Mouse (Mus musculus) heart, embryonic 16.5 days (tissue): ENCODE measurements around the gene Lrrc25. TPM values are rescaled to one million over a fixed set of nuclear protein-coding genes. Genes with fewer than 3 reads are reported as not detected.
A peak's percentile ranks its signal among the peaks of the same experiment; 100 is the strongest.

Source experiments
- ATAC-seq: fragments of 200-750 bp; cut with Nextera tagmentation; replicated peaks from 2 replicates; pipeline ENCODE4 v1.8.0; 2017; ENCODE audit warnings: moderate number of reproducible peaks; ENCODE audit not compliant: insufficient read depth, low FRiP score; ENCODE audit errors: extremely low read depth
- H3K27ac ChIP-seq: fragments of 300-500 bp; sonication (generic); 2 replicates; pipeline ENCODE4 v1.5.1; 2014; ENCODE audit warnings: mild to moderate bottlenecking, low read length, control low read depth, moderate library complexity
- H3K27me3 ChIP-seq: fragments of 300-500 bp; sonication (generic); 2 replicates; pipeline ENCODE4 v1.6.1; 2014; ENCODE audit warnings: low read length, mixed read lengths; ENCODE audit not compliant: control insufficient read depth, insufficient read depth
- H3K36me3 ChIP-seq: fragments of 300-500 bp; sonication (generic); 2 replicates; pipeline ENCODE4 v1.6.1; 2014; ENCODE audit not compliant: control insufficient read depth, insufficient read depth
- H3K4me1 ChIP-seq: fragments of 300-500 bp; sonication (generic); 2 replicates; pipeline ENCODE4 v1.6.1; 2014; ENCODE audit warnings: low read length, mixed read lengths; ENCODE audit not compliant: control insufficient read depth, insufficient read depth
- H3K4me2 ChIP-seq: fragments of 300-500 bp; sonication (generic); 2 replicates; pipeline ENCODE4 v1.6.1; 2014; ENCODE audit warnings: low read depth, mild to moderate bottlenecking, control low read depth, low read length
- H3K4me3 ChIP-seq: fragments of 300-500 bp; sonication (generic); 2 replicates; pipeline ENCODE4 v1.5.1; 2014; ENCODE audit warnings: mild to moderate bottlenecking, control low read depth, low read length
- H3K9ac ChIP-seq: fragments of 300-500 bp; sonication (generic); 2 replicates; pipeline ENCODE4 v1.6.1; 2014; ENCODE audit warnings: low read length, control low read depth
- H3K9me3 ChIP-seq: fragments of 300-500 bp; sonication (generic); replicated peaks from 2 replicates; pipeline ENCODE4 v1.6.1; 2016; ENCODE audit warnings: low read length; ENCODE audit not compliant: control insufficient read depth
- WGBS: fragments of 180-500 bp; shearing (Covaris S2); extraction: QIAGEN DNeasy Blood & Tissue Kit; methylation state at CpG from one replicate; pipeline ENCODE4 v1.1.7; 2014; 5-methylcytosine and 5-hydroxymethylcytosine counted together
- polyA plus RNA-seq: library from polyadenylated mRNA; unstranded; fragments of >200 nt; fragmentation: Nextera tagmentation; extraction: Ambion mirVana; gene quantifications from 2 replicates; pipeline ENCODE4 v1.2.1, GENCODE M21; 2015

Lrrc25 gene
- polyA plus RNA-seq, 1 experiment from 2014 or later: 1.8 TPM

GRCm38 (mm10) chr8:70610796-70611771 is 4.9 kb upstream of the Lrrc25 start:
- H3K4me1 ChIP-seq: peaks cover 17% of the 10 kb centered on the region
- H3K9me3 ChIP-seq: no peaks in the 10 kb centered on the region
- no peak; the same call in 1 of the 2 replicates for ATAC-seq
- peak overlapping the region; percentile 99 for H3K4me2 ChIP-seq
- peak overlapping the region; percentile 66 for H3K9ac ChIP-seq
- no peaks in the 10 kb centered on the region for H3K36me3 ChIP-seq
- peak overlapping the region; percentile 96 for H3K27ac ChIP-seq
- peak overlapping the region; percentile 49 for H3K4me3 ChIP-seq
- WGBS: under 1% methylated on average over 54 of the region's 54 CpGs
- no peaks in the 10 kb centered on the region for H3K27me3 ChIP-seq

DNA sequence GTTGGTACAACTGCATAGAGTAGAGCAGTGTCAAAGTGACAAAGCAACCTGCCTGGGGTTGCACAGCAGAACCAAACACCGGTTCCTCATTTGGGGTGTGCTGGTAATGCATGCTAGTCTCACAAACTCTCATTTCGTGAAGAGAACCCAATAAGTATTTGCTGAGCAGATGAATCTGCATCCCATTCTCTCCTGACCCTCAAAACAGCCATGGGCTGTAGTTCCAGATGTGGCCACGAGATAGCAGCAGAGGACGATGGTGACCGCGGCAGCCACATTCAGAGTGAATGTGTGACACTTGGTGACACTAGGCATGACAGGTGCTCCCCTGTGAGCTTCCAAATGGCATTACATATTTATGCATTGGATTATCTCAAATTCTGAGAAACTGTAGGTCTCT is 4.1 kb upstream of the Lrrc25 start:
- H3K9ac ChIP-seq: peak overlapping the region; percentile 61
- H3K4me1 ChIP-seq: peaks cover 17% of the 10 kb centered on the region
- ATAC-seq: no peak
- WGBS: 0% methylated on average over 6 of the region's 6 CpGs
- H3K9me3 ChIP-seq: no peaks in the 10 kb centered on the region
- H3K36me3 ChIP-seq: no peaks in the 10 kb centered on the region
- peak overlapping the region; percentile 99 for H3K4me2 ChIP-seq
- peak overlapping the region; percentile 49 for H3K4me3 ChIP-seq
- no peaks in the 10 kb centered on the region for H3K27me3 ChIP-seq
- peak overlapping the region; percentile 72 for H3K27ac ChIP-seq

- H3K9me3 ChIP-seq: no peaks in the 10 kb centered on the region
- WGBS: 4% methylated on average over 1 of the region's 1 CpGs
- no peak overlapping the region for H3K27ac ChIP-seq
- no peaks in the 10 kb centered on the region for H3K27me3 ChIP-seq
- H3K9ac ChIP-seq: no peak overlapping the region
- H3K36me3 ChIP-seq: no peaks in the 10 kb centered on the region
- H3K4me1 ChIP-seq: peaks cover 17% of the 10 kb centered on the region
- H3K4me2 ChIP-seq: no peak overlapping the region
- H3K4me3 ChIP-seq: no peak overlapping the region
- ATAC-seq: no peak
Observed at GRCm38 (mm10) chr8:70613763-70614162, 2.2 kb upstream of the Lrrc25 start.

GRCm38 (mm10) chr8:70614469-70614868 is 1.5 kb upstream of the Lrrc25 start:
- no peak overlapping the region for H3K9ac ChIP-seq
- ATAC-seq: no peak
- H3K4me2 ChIP-seq: no peak overlapping the region
- no peaks in the 10 kb centered on the region for H3K27me3 ChIP-seq
- H3K4me1 ChIP-seq: peaks cover 11% of the 10 kb centered on the region
- 66% methylated on average over 5 of the region's 5 CpGs for WGBS
- no peak overlapping the region for H3K27ac ChIP-seq
- H3K36me3 ChIP-seq: no peaks in the 10 kb centered on the region
- no peak overlapping the region for H3K4me3 ChIP-seq
- H3K9me3 ChIP-seq: no peaks in the 10 kb centered on the region

DNA sequence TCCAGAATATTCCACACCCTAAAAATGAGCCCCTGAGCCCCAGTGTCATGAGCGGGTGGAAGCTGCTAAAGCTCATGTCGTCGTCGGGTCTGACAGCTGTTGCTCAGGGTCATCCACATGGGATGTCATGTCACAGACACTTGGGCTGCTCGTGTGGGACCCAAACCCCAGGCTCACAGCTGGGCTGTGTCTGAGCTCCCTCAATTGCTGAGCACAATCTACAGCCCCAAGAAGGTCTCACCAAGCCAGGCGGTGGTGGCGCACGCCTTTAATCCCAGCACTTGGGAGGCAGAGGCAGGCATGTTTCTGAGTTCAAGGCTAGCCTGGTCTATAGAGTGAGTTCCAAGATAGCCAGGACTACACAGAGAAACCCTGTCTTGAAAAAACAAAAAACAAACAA is 674 bp upstream of the Lrrc25 start:
- no peak for ATAC-seq
- Histone ChIP-seq H3K4me3 (no peak overlapping the region), H3K27ac (no peak overlapping the region), H3K9ac (no peak overlapping the region), H3K36me3 (no peaks in the 10 kb centered on the region), H3K9me3 (no peaks in the 10 kb centered on the region), H3K27me3 (peaks cover 1% of the 10 kb centered on the region; the same call in 1 of the 2 replicates), H3K4me2 (no peak overlapping the region), H3K4me1 (peaks cover 10% of the 10 kb centered on the region)
- WGBS: 74% methylated on average over 8 of the region's 8 CpGs

DNA sequence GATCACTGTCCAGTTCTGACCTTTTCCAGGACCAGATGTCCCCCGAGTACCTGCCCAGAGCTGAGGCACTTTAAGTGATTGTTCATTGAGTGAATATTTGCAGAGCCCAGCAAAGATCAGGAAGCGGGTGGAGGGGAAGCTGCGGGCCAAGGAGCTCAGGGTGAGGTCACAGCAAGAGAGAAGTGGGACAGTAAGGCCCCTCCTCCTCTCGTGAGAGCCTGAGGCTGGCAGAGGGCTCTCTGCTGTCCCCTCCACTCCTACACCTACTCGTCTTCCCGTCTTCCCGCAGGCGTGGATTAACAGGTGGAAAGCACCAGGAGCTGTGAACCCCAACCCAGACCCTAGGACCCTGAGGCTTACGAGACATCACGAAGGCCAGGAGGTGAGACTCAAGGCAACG is 690 bp downstream of the Lrrc25 start:
- ATAC-seq: no peak
- WGBS: 45% methylated on average over 11 of the region's 11 CpGs
- no peak overlapping the region for H3K4me2 ChIP-seq
- H3K36me3 ChIP-seq: no peaks in the 10 kb centered on the region
- H3K9me3 ChIP-seq: no peaks in the 10 kb centered on the region
- H3K4me3 ChIP-seq: no peak overlapping the region
- 0 out of 2 replicates have a peak, but pooled peaks cover 2% of the 10 kb centered on the region for H3K4me1 ChIP-seq
- H3K27ac ChIP-seq: no peak overlapping the region
- H3K27me3 ChIP-seq: peaks cover 7% of the 10 kb centered on the region
- H3K9ac ChIP-seq: no peak overlapping the region

DNA sequence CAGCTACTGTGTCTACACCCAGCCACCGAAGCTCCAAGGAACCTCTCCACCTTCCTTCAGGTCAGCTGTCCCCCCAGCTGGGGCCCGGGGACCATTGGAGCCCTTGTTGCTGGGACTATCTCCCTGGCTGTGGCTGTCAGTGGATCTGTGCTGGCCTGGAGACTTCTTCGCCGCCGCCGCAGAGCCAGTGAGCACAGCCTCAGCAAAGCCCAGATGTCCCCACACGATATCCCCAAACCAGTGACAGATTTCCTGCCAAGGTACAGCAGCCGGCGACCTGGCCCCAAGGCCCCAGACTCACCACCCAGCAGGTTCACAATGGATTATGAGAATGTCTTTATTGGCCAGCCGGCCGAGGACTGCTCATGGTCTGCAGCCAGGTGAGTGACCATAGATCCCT is 2.0 kb downstream of the Lrrc25 start:
- Histone ChIP-seq H3K27me3 (peaks cover 10% of the 10 kb centered on the region), H3K9ac (no peak overlapping the region), H3K36me3 (no peaks in the 10 kb centered on the region), H3K4me3 (no peak overlapping the region), H3K4me2 (no peak overlapping the region), H3K4me1 (no peaks in the 10 kb centered on the region), H3K9me3 (no peaks in the 10 kb centered on the region), H3K27ac (no peak overlapping the region)
- 83% methylated on average over 11 of the region's 11 CpGs for WGBS
- ATAC-seq: no peak

DNA sequence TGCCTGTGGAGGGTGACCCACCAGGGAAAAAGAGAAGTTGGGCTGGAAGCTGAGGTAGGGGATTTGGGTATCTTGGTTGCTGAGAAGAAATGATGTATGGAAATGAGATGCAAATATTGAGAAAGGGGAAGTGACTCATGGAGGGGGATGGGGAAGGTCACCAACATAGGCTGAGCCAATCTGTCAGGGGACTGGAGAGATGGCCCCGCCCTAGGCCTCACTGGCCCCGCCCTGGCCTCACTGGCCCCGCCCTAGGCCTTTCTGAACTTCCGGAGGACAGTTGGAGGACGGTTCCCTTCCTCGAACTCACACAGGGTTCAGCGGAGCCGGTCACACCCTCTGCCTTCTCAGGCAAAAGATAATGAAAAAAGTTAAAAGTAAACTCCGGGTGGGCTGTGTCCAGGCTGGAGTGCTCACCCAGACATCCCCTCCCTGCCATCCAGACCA is 3.0 kb downstream of the Lrrc25 start:
- peak; percentile 71 for ATAC-seq
- Histone ChIP-seq H3K9ac (no peak overlapping the region), H3K27ac (no peak overlapping the region), H3K36me3 (no peaks in the 10 kb centered on the region), H3K9me3 (no peaks in the 10 kb centered on the region), H3K4me3 (no peak overlapping the region), H3K4me2 (no peak overlapping the region), H3K4me1 (no peaks in the 10 kb centered on the region), H3K27me3 (peaks cover 10% of the 10 kb centered on the region)
- 33% methylated on average over 9 of the region's 9 CpGs for WGBS

DNA sequence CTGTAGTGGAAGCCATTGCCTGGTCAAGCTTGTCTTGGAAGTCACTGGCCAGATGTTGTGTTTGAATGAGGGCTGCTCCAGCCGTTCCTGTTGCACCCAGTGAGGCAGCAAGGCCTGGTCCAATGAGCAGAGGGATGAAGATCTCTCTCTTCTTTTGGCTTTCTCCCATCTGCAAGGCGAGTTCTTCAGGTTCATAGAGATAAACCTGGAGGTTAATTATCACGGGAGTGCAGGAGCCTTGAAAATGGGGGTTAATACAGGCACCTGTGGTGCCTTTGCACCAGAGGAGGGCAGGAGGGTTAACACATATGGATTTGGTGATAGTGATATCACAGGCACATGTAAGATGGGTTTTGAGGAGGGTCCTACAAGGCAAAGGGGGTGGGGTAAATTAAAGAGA is 6.3 kb downstream of the Lrrc25 start:
- ATAC-seq: no peak
- H3K9ac ChIP-seq: no peak overlapping the region
- peaks cover 10% of the 10 kb centered on the region for H3K27me3 ChIP-seq
- no peak overlapping the region for H3K27ac ChIP-seq
- 46% methylated on average over 3 of the region's 3 CpGs for WGBS
- no peaks in the 10 kb centered on the region for H3K4me1 ChIP-seq
- H3K4me3 ChIP-seq: no peak overlapping the region
- no peak overlapping the region for H3K4me2 ChIP-seq
- H3K9me3 ChIP-seq: no peaks in the 10 kb centered on the region
- no peaks in the 10 kb centered on the region for H3K36me3 ChIP-seq
